Mouse (Mus musculus) stomach, postnatal 0 days (tissue): ENCODE results near the gene Fcer2a.

Source experiments
- CTCF ChIP-seq: IDR thresholded peaks from 2 replicates; pipeline ENCODE4 v1.5.1; 2016; ENCODE audit warnings: antibody characterized with exemption, low read depth, mild to moderate bottlenecking, moderate library complexity
- EP300 ChIP-seq: optimal IDR thresholded peaks from 2 replicates; pipeline ENCODE3; 2016; ENCODE audit warnings: antibody characterized with exemption

DNA sequence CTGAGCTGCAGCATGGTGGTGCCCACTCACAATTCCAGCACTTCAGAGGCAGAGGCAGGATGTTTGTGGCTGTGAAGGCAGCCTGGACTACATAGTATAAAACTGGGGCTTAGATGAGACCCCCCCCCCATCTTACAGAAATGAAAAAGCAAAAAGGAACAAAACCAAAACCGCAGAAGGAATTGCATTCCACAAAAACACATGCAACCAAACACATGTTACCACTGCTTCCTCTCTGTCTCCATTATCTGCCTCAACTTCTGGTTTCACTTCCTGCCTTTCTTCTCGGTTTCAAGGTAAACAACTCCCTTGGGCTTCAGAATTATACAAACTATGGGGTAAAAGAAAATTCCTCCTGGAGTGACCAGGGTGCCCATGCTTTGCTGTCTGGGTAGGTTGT is 17.7 kb upstream of the Fcer2a start:
- TF ChIP-seq EP300: no peak
- no peak for TF ChIP-seq CTCF
